Mouse (Mus musculus): ENCODE data around the gene Phpt1. TPM values are rescaled to one million over a fixed set of nuclear protein-coding genes. Genes with fewer than 3 reads are reported as not detected.
"Not testable (repeated sequence)": the region's sequence is repeated elsewhere in the genome, so short reads cannot be mapped to it uniquely, and the experiment has no call there.

Gene Phpt1
- total RNA-seq, 2 experiments from 2014 or later: 63.5 to 82.8 TPM

GRCm38 (mm10) chr2:25560551-25560950 is 14.5 kb downstream of the Phpt1 start:
- no peak for DNase-seq

- DNase-seq: no peak
These were observed 16.2 kb downstream of the Phpt1 start for GRCm38 (mm10) chr2:25558774-25559173.

- no peak for DNase-seq
These were observed 17.1 kb downstream of the Phpt1 start for GRCm38 (mm10) chr2:25557964-25558360.

- peak; percentile 98 for DNase-seq
These were observed 17.6 kb downstream of the Phpt1 start, which contains the start of gene Edf1 for GRCm38 (mm10) chr2:25557221-25557963. Edf1 (plus strand) TSS chr2:25557847.

GRCm38 (mm10) chr2:25556296-25556695 is 18.7 kb downstream of the Phpt1 start:
- no peak for DNase-seq

GRCm38 (mm10) chr2:25555479-25555878 is 19.5 kb downstream of the Phpt1 start:
- not testable (repeated sequence) for DNase-seq

- not testable (repeated sequence) for DNase-seq
These were observed 21.7 kb downstream of the Phpt1 start for GRCm38 (mm10) chr2:25553171-25553786.

GRCm38 (mm10) chr2:25551186-25551585 is 23.8 kb downstream of the Phpt1 start:
- peak; percentile 70 for DNase-seq

- DNase-seq: no peak
These were observed 25.7 kb downstream of the Phpt1 start for GRCm38 (mm10) chr2:25549021-25549991.

- peak; percentile 99 for DNase-seq
These were observed 28.1 kb downstream of the Phpt1 start, which contains the start of gene Traf2 for GRCm38 (mm10) chr2:25546811-25547491. Traf2 (minus strand) TSS chr2:25546940.

- DNase-seq: peak; percentile 89
These were observed 28.8 kb downstream of the Phpt1 start for GRCm38 (mm10) chr2:25545996-25546810.

GRCm38 (mm10) chr2:25541644-25542367 is 33.2 kb downstream of the Phpt1 start:
- no peak for DNase-seq

- DNase-seq: peak; percentile 40
These were observed 34.5 kb downstream of the Phpt1 start for GRCm38 (mm10) chr2:25540541-25540948.

GRCm38 (mm10) chr2:25536531-25536930 is 38.5 kb downstream of the Phpt1 start:
- peak; percentile 76 for DNase-seq

- DNase-seq: no peak
These were observed 40.2 kb downstream of the Phpt1 start for GRCm38 (mm10) chr2:25534866-25535182.

- peak; percentile 92 for DNase-seq
These were observed 40.7 kb downstream of the Phpt1 start for GRCm38 (mm10) chr2:25534178-25534865.

GRCm38 (mm10) chr2:25533707-25534106 is 41.3 kb downstream of the Phpt1 start:
- DNase-seq: no peak

GRCm38 (mm10) chr2:25526510-25527302 is 48.3 kb downstream of the Phpt1 start:
- no peak for DNase-seq

All from adrenal gland, postnatal 10 days (tissue).